Mouse (Mus musculus): ENCODE data around the gene Ccnc. TPM values are rescaled to one million over a fixed set of nuclear protein-coding genes. Genes with fewer than 3 reads are reported as not detected.

The Ccnc gene
- polyA plus RNA-seq, 1 experiment = 49.6 TPM

DNA sequence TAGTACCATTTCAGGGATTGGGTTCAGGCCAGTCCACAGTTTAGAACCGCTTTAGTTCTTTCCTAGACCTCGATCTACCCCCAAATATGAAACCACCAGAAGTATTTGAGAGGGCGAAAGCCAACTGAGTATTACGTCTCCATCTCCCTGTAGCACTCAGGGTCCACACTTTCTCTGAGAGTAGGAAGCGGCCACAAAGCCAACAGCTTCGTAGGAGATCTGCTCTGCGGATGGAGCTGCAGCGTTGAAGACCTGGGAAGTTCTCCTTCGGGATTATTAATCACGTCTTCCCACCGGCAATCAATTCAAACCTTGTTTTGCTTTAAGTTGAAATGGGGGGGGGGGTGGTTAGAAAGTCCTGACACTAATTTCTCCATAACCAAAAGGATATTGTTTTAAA lies 41.1 kb upstream of the Ccnc start:
- Histone ChIP-seq H3K4me1 (ENCODE audit: control insufficient read depth, insufficient read depth, low read length) (no peaks in the 10 kb centered on the region), H3K4me3 (ENCODE audit: insufficient read depth, low read length) (no peak overlapping the region), H3K27ac (ENCODE audit: insufficient read depth, low read length) (no peak overlapping the region)
- TF ChIP-seq CTCF (IDR thresholded peaks at IDR 0.05; ENCODE audit: borderline replicate concordance, insufficient read depth, low read length) (no peak), POLR2A (IDR thresholded peaks at IDR 0.05; ENCODE audit: low read depth, low read length) (no peak)

GRCm38 (mm10) chr4:21686934-21687333 lies 40.6 kb upstream of the Ccnc start:
- H3K4me3 ChIP-seq (ENCODE audit: insufficient read depth, low read length) = no peak overlapping the region
- no peaks in the 10 kb centered on the region for H3K4me1 ChIP-seq (ENCODE audit: control insufficient read depth, insufficient read depth, low read length)
- TF ChIP-seq POLR2A (IDR thresholded peaks at IDR 0.05; ENCODE audit: low read depth, low read length) = no peak
- TF ChIP-seq CTCF (IDR thresholded peaks at IDR 0.05; ENCODE audit: borderline replicate concordance, insufficient read depth, low read length) = no peak
- H3K27ac ChIP-seq (ENCODE audit: insufficient read depth, low read length) = no peak overlapping the region

- peak overlapping the region; percentile 19; the same call in 1 of the 2 replicates for H3K4me3 ChIP-seq (ENCODE audit: insufficient read depth, low read length)
- H3K27ac ChIP-seq (ENCODE audit: insufficient read depth, low read length) = no peak overlapping the region
- no peaks in the 10 kb centered on the region for H3K4me1 ChIP-seq (ENCODE audit: control insufficient read depth, insufficient read depth, low read length)
- no peak for TF ChIP-seq CTCF (IDR thresholded peaks at IDR 0.05; ENCODE audit: borderline replicate concordance, insufficient read depth, low read length)
- TF ChIP-seq POLR2A (IDR thresholded peaks at IDR 0.05; ENCODE audit: low read depth, low read length) = no peak
Measured at GRCm38 (mm10) chr4:21687783-21688702, 39.5 kb upstream of the Ccnc start.

DNA sequence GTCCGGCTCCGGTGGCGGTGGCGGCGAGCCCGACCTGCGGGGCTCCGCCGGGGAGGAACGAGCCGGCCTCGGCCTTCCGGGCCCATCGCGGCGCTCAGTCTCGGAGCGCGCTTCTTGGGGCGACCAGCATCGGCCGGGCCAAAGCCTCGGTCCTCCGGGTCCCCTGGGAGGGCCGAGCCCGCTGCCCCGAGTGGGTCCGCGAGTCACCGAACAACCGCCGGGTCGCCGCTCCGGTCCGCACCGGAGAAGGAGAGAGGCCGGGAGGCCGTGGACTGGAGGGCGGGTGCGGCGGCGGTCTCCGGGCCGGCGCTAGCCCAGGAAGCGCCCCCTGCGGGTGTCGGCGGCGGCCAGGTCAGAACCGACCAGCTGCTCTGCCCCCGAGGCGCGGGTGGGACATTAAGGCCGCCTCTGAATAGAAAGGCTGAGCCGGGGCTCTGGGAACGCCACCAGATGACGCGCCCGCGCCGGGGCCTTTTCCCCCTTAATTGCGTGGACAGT lies 38.7 kb upstream of the Ccnc start:
- peak overlapping the region; percentile 19 for H3K4me3 ChIP-seq (ENCODE audit: insufficient read depth, low read length)

DNA sequence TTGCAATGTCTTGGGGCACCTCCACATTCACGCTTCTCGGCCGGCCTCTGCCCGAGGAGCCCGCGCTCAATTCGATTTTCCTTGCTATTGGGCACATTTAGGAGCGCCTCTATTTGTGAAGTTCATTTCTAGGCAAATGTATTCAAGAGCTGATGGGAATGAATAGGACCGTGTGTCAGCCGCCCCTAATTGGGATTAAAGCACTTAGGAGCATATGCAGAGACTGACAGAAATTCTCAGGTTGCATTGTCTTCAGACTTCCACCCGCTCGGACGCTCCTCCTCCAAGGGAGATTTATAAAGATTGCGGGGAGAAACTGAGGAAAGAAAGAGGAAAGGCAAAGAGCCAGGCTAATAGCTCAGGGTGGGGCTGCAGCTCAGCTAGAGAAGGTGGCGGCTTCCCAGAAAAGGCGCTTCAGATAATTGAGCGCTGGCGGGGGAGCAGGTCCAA lies 38.0 kb upstream of the Ccnc start:
- H3K4me3 ChIP-seq (ENCODE audit: insufficient read depth, low read length) = no peak overlapping the region
- H3K4me1 ChIP-seq (ENCODE audit: control insufficient read depth, insufficient read depth, low read length) = no peaks in the 10 kb centered on the region
- TF ChIP-seq CTCF (IDR thresholded peaks at IDR 0.05; ENCODE audit: borderline replicate concordance, insufficient read depth, low read length) (no peak), POLR2A (IDR thresholded peaks at IDR 0.05; ENCODE audit: low read depth, low read length) (no peak)
- no peak overlapping the region for H3K27ac ChIP-seq (ENCODE audit: insufficient read depth, low read length)

More for the DNA sequence above, 38.7 kb upstream of the Ccnc start:
- H3K27ac ChIP-seq (ENCODE audit: insufficient read depth, low read length) = no peak overlapping the region
- no peak for TF ChIP-seq POLR2A (IDR thresholded peaks at IDR 0.05; ENCODE audit: low read depth, low read length)
- TF ChIP-seq CTCF (IDR thresholded peaks at IDR 0.05; ENCODE audit: borderline replicate concordance, insufficient read depth, low read length) = no peak
- H3K4me1 ChIP-seq (ENCODE audit: control insufficient read depth, insufficient read depth, low read length) = no peaks in the 10 kb centered on the region

GRCm38 (mm10) chr4:21690221-21690620 lies 37.3 kb upstream of the Ccnc start:
- TF ChIP-seq POLR2A (IDR thresholded peaks at IDR 0.05; ENCODE audit: low read depth, low read length) (no peak), CTCF (IDR thresholded peaks at IDR 0.05; ENCODE audit: borderline replicate concordance, insufficient read depth, low read length) (no peak)
- Histone ChIP-seq H3K4me1 (ENCODE audit: control insufficient read depth, insufficient read depth, low read length) (no peaks in the 10 kb centered on the region), H3K27ac (ENCODE audit: insufficient read depth, low read length) (no peak overlapping the region), H3K4me3 (ENCODE audit: insufficient read depth, low read length) (no peak overlapping the region)

DNA sequence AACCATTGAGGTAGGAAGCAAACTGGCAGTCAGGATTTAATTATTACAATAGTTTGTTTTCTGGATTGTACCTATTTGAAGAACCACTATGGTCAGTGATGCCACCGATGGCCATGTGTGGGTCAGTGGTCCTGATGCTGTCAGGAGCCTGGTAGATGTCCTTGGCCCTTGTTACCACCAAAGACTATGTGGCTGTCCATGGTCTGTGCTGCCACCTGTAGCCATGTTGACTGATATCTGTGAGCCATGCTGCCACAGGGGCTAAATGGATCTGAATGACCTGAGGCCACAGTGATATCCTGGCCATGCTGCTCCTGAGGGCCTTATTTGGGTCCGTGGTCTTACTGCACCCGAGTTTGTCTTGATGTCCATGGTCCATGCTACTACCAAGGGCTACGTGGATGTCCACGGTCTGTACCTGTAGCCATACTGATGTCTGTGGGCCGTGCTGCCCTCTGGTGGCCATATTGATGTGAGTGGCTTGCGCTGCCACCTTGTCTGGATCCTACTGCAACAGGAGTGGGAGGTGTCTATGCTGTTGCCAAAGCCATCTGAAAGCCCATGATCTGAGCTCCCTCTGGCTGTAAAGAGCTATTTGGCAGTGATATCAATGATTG lies 31.8 kb upstream of the Ccnc start:
- no peak overlapping the region for H3K27ac ChIP-seq (ENCODE audit: insufficient read depth, low read length)
- no peaks in the 10 kb centered on the region for H3K4me1 ChIP-seq (ENCODE audit: control insufficient read depth, insufficient read depth, low read length)
- TF ChIP-seq CTCF (IDR thresholded peaks at IDR 0.05; ENCODE audit: borderline replicate concordance, insufficient read depth, low read length) = peak; percentile 88
- TF ChIP-seq POLR2A (IDR thresholded peaks at IDR 0.05; ENCODE audit: low read depth, low read length) = no peak
- no peak overlapping the region for H3K4me3 ChIP-seq (ENCODE audit: insufficient read depth, low read length)

- no peak for TF ChIP-seq CTCF (IDR thresholded peaks at IDR 0.05; ENCODE audit: borderline replicate concordance, insufficient read depth, low read length)
- TF ChIP-seq POLR2A (IDR thresholded peaks at IDR 0.05; ENCODE audit: low read depth, low read length) = no peak
- Histone ChIP-seq H3K4me3 (ENCODE audit: insufficient read depth, low read length) (no peak overlapping the region), H3K4me1 (ENCODE audit: control insufficient read depth, insufficient read depth, low read length) (no peaks in the 10 kb centered on the region), H3K27ac (ENCODE audit: insufficient read depth, low read length) (no peak overlapping the region)
Measured at GRCm38 (mm10) chr4:21705046-21705445, 22.5 kb upstream of the Ccnc start.

DNA sequence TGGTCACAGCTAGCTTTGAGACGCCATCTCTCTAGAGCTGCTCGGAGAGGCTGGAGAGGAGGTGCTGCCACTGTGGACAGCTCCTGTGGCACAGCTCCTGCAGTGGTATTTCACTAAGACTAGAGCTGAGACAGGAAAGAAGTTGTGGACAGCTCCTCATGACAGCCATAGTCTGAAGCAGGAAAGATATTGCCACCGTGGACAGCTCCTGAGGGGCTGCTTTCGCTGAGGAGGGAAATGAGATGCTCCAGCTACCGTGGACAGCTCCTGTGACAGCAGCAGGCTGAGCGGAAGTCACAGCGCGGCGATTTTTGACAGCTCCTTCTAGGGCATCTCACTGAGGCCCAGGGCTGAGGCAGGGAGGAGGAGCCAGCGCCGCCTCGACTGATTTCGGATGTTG lies 15.4 kb upstream of the Ccnc start:
- Histone ChIP-seq H3K4me3 (ENCODE audit: insufficient read depth, low read length) (no peak overlapping the region), H3K4me1 (ENCODE audit: control insufficient read depth, insufficient read depth, low read length) (no peaks in the 10 kb centered on the region)
- TF ChIP-seq CTCF (IDR thresholded peaks at IDR 0.05; ENCODE audit: borderline replicate concordance, insufficient read depth, low read length) (no peak), POLR2A (IDR thresholded peaks at IDR 0.05; ENCODE audit: low read depth, low read length) (no peak)

More for the DNA sequence above, 15.4 kb upstream of the Ccnc start:
- H3K27ac ChIP-seq (ENCODE audit: insufficient read depth, low read length) = no peak overlapping the region

All from embryonic fibroblast, embryonic 13.5 days (primary cell).